Mouse (Mus musculus) lung, postnatal 0 days (tissue): ENCODE results near the gene 1700109H08Rik.

Source experiments
- CTCF ChIP-seq: IDR thresholded peaks from 2 replicates; pipeline ENCODE4 v1.5.1; 2016; ENCODE audit warnings: antibody characterized with exemption, mild to moderate bottlenecking
- EP300 ChIP-seq: IDR thresholded peaks from 2 replicates; pipeline ENCODE4 v1.6.1; 2016; ENCODE audit warnings: antibody characterized with exemption, mild to moderate bottlenecking, control low read depth

DNA sequence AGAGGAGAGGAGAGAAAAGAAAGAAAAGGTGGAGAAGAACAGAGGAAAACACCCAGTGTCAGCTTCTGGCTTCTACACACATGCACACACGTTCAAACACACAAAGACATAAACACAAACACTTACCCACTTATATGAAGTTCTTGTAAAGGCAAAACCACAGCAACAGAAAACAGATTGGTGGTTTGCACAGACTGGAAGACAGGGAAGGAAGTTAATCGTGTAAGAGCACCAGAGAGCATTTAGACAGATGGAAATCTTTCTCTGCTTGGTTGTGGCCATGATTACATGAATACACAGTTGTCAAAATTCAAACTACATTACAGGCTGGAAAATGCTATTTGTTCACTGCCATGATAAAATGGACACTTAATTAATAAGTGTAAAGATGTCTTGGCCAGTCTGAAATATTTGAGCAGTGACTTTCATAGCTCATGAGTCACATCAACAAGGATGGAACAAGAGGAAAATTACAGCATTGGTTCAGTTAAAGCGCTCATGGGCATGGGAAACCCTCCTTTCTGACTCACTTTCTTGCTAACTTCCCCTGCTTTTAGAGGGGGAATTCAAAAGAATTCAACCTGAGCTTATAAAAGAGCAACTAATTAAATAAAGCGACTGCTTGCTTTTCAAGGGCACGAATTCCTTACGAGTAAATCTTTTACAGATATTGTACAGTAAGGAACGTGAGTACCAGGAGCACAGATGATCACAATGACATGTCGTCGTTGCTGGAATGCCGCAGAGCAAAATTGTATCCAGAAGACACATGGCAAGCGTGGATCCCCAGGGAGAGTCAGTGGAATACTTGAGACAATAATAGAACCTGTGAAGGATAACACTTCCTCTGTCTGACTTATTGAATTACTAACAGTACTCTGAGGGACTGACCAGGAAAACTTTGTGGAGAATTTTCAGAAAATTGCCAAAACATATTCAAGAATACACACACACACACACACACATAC, 32.6 kb upstream of the 1700109H08Rik start:
- TF ChIP-seq CTCF (no peak), EP300 (no peak)
